Mouse (Mus musculus) heart, embryonic 15.5 days (tissue): Measurements from ENCODE around the gene Mme. TPM values are rescaled to one million over a fixed set of nuclear protein-coding genes. Genes with fewer than 3 reads are reported as not detected.

Experiments
- ATAC-seq: fragments of 200-750 bp; cut with Nextera tagmentation; replicated peaks from 2 replicates; pipeline ENCODE4 v1.8.0; 2017; ENCODE audit warnings: low read depth, moderate TSS enrichment; ENCODE audit not compliant: insufficient number of reproducible peaks, insufficient read depth, low FRiP score
- H3K27ac ChIP-seq: fragments of 300-500 bp; sonication (generic); 2 replicates; pipeline ENCODE4 v1.5.1; 2015; ENCODE audit warnings: mild to moderate bottlenecking, inconsistent platforms
- H3K27me3 ChIP-seq: fragments of 300-500 bp; sonication (generic); 2 replicates; pipeline ENCODE4 v1.6.1; 2015; ENCODE audit warnings: inconsistent platforms
- H3K36me3 ChIP-seq: fragments of 300-500 bp; sonication (generic); 2 replicates; pipeline ENCODE4 v1.6.1; 2015; ENCODE audit warnings: mild to moderate bottlenecking, inconsistent platforms
- H3K4me1 ChIP-seq: fragments of 300-500 bp; sonication (generic); replicated peaks from 2 replicates; pipeline ENCODE4 v1.6.1; 2015; ENCODE audit warnings: inconsistent platforms
- H3K4me2 ChIP-seq: fragments of 300-500 bp; sonication (generic); 2 replicates; pipeline ENCODE4 v1.6.1; 2015; ENCODE audit warnings: inconsistent platforms, mild to moderate bottlenecking, moderate library complexity
- H3K4me3 ChIP-seq: fragments of 300-500 bp; sonication (generic); 2 replicates; pipeline ENCODE4 v1.5.1; 2015; ENCODE audit warnings: mild to moderate bottlenecking, inconsistent platforms
- H3K9ac ChIP-seq: fragments of 300-500 bp; sonication (generic); 2 replicates; pipeline ENCODE4 v1.6.1; 2015; ENCODE audit warnings: mild to moderate bottlenecking, inconsistent platforms
- H3K9me3 ChIP-seq: fragments of 300-500 bp; sonication (generic); replicated peaks from 2 replicates; pipeline ENCODE4 v1.6.1; 2016; ENCODE audit warnings: inconsistent platforms
- WGBS: fragments of 180-500 bp; shearing (Covaris S2); methylation state at CpG from one replicate; pipeline ENCODE4 v1.1.7; 2015; ENCODE audit warnings: mixed read lengths; 5-methylcytosine and 5-hydroxymethylcytosine counted together
- polyA plus RNA-seq: library from polyadenylated mRNA; unstranded; fragments of >200 nt; fragmentation: Nextera tagmentation; extraction: Ambion mirVana; gene quantifications from 2 replicates; pipeline ENCODE4 v1.2.1, GENCODE M21; 2015

Mme gene
- polyA plus RNA-seq, 1 experiment from 2014 or later, result 3.2 TPM

DNA sequence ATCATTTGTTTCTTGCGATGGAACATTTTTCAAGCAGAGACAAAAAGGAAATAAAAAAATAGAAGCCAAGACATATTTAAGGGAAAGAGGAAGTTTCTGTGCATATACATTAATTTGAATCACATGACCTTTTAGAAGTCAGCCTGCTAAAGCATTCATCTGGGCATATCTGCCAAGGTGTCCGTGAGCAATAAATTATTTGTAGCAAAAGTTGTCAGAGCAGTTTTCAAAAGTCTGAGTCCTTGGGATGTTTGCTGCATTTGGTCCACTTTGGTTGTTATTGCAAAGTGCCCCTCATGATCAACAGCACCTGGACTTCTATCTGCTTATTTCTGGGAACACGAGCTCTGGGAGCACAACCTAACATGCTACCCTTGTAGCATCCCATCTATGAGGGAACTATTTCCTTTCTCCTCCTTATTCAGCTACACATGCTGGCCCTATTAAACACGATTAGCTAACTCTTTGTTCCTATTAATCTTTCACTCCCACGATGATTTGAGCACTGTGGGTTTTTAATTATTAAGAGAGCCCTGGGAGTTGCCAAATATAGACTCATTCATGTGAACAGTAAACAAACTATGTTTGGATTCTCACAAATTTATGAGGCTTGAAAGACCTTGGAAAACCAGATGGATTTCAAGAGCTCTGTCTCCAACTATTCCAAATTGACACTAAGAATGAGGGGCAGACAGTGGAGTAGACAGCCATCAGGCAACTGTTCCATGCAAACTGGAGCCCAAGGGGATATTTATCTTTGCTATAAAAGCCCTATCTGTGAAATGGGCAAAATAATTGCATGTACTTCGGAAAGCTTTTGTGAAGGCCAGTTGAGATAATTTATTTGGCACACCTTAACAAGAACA is 171.9 kb downstream of the Mme start:
- no peak overlapping the region for H3K27ac ChIP-seq
- no peak overlapping the region for H3K9ac ChIP-seq
- WGBS, result 64% methylated on average over 6 of the region's 6 CpGs
- no peak for ATAC-seq
- H3K4me1 ChIP-seq, result no peaks in the 10 kb centered on the region
- H3K36me3 ChIP-seq, result no peaks in the 10 kb centered on the region
- H3K4me3 ChIP-seq, result no peak overlapping the region
- no peak overlapping the region for H3K4me2 ChIP-seq
- no peaks in the 10 kb centered on the region for H3K9me3 ChIP-seq
- H3K27me3 ChIP-seq, result no peaks in the 10 kb centered on the region

- no peaks in the 10 kb centered on the region for H3K9me3 ChIP-seq
- WGBS, result 56% methylated on average over 1 of the region's 1 CpGs
- H3K36me3 ChIP-seq, result no peaks in the 10 kb centered on the region
- H3K4me2 ChIP-seq, result no peak overlapping the region
- H3K9ac ChIP-seq, result no peak overlapping the region
- H3K27me3 ChIP-seq, result no peaks in the 10 kb centered on the region
- no peaks in the 10 kb centered on the region for H3K4me1 ChIP-seq
- no peak overlapping the region for H3K27ac ChIP-seq
- no peak overlapping the region for H3K4me3 ChIP-seq
- no peak for ATAC-seq
Measured at GRCm38 (mm10) chr3:63417284-63417683, 175.9 kb downstream of the Mme start.

- ATAC-seq, result no peak
- no peak overlapping the region for H3K9ac ChIP-seq
- no peaks in the 10 kb centered on the region for H3K27me3 ChIP-seq
- H3K27ac ChIP-seq, result no peak overlapping the region
- no peak overlapping the region for H3K4me3 ChIP-seq
- H3K9me3 ChIP-seq, result no peaks in the 10 kb centered on the region
- H3K4me1 ChIP-seq, result no peaks in the 10 kb centered on the region
- H3K36me3 ChIP-seq, result no peaks in the 10 kb centered on the region
- no peak overlapping the region for H3K4me2 ChIP-seq
Measured at GRCm38 (mm10) chr3:63417758-63418157, 176.4 kb downstream of the Mme start.

DNA sequence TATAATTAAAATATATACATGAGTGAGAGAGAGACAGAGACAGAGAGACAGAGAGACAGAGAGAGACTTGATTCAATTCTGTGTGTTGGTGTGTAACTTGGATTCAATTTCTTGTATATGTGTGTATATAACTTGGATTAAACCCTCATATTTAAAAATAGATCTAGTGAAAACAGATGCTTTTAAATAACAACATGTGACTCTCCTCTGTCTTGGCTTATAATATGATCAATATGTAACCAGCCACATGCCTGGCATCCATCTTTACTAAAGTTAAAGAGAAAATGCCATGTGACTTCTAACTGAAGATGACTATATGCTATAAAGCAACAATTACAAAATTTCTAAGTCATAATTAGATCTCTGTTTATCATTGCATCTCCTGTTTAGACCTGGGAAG is 182.2 kb downstream of the Mme start:
- Histone ChIP-seq H3K27ac (no peak overlapping the region), H3K4me2 (no peak overlapping the region), H3K9me3 (no peaks in the 10 kb centered on the region), H3K27me3 (no peaks in the 10 kb centered on the region), H3K36me3 (no peaks in the 10 kb centered on the region), H3K4me3 (no peak overlapping the region), H3K9ac (no peak overlapping the region), H3K4me1 (no peaks in the 10 kb centered on the region)
- ATAC-seq, result no peak

Other genes starting within 250 kb of the Mme start
- not detected in 2 replicates for gene Gm34302, start 242.3 kb downstream of the Mme start, polyA plus RNA-seq